Mouse (Mus musculus) liver, embryonic 16.5 days (tissue): ENCODE results near the gene Cp. TPM values are rescaled to one million over a fixed set of nuclear protein-coding genes. Genes with fewer than 3 reads are reported as not detected.

ENCODE experiments used
- ATAC-seq: fragments of 200-750 bp; cut with Nextera tagmentation; 2 replicates; pipeline ENCODE4 v1.8.0; 2017; ENCODE audit warnings: low read depth, mild to moderate bottlenecking, moderate number of reproducible peaks, moderate library complexity
- H3K27ac ChIP-seq: fragments of 300-500 bp; sonication (generic); 2 replicates; pipeline ENCODE4 v1.5.1; 2014; ENCODE audit warnings: mild to moderate bottlenecking, low read length
- H3K27me3 ChIP-seq: fragments of 300-500 bp; sonication (generic); 2 replicates; pipeline ENCODE4 v1.6.1; 2014; ENCODE audit warnings: low read depth, low read length, mixed read lengths; ENCODE audit not compliant: control insufficient read depth, insufficient read depth
- H3K36me3 ChIP-seq: fragments of 300-500 bp; sonication (generic); 2 replicates; pipeline ENCODE4 v1.6.1; 2014; ENCODE audit warnings: mild to moderate bottlenecking; ENCODE audit not compliant: control insufficient read depth, insufficient read depth
- H3K4me1 ChIP-seq: fragments of 300-500 bp; sonication (generic); 2 replicates; pipeline ENCODE4 v1.6.1; 2014; ENCODE audit warnings: low read depth, low read length, mixed read lengths; ENCODE audit not compliant: control insufficient read depth
- H3K4me2 ChIP-seq: fragments of 300-500 bp; sonication (generic); 2 replicates; pipeline ENCODE4 v1.6.1; 2014; ENCODE audit warnings: low read depth, low read length, mixed read lengths
- H3K4me3 ChIP-seq: fragments of 300-500 bp; sonication (generic); 2 replicates; pipeline ENCODE4 v1.5.1; 2014; ENCODE audit warnings: low read depth, mild to moderate bottlenecking, low read length
- H3K9ac ChIP-seq: fragments of 300-500 bp; sonication (generic); 2 replicates; pipeline ENCODE4 v1.6.1; 2014; ENCODE audit warnings: low read depth, low read length
- H3K9me3 ChIP-seq: fragments of 300-500 bp; sonication (generic); replicated peaks from 2 replicates; pipeline ENCODE4 v1.6.1; 2016; ENCODE audit warnings: low read length; ENCODE audit not compliant: control insufficient read depth
- WGBS: fragments of 180-500 bp; shearing (Covaris S2); extraction: QIAGEN DNeasy Blood & Tissue Kit; methylation state at CpG from one replicate; pipeline ENCODE4 v1.1.7; 2014; ENCODE audit not compliant: insufficient replicate concordance; 5-methylcytosine and 5-hydroxymethylcytosine counted together
- polyA plus RNA-seq: library from polyadenylated mRNA; unstranded; fragments of >200 nt; fragmentation: Nextera tagmentation; extraction: Ambion mirVana; gene quantifications from 2 replicates; pipeline ENCODE4 v1.2.1, GENCODE M21; 2015

Gene Cp
- polyA plus RNA-seq, 1 experiment from 2014 or later = 75.8 TPM

DNA sequence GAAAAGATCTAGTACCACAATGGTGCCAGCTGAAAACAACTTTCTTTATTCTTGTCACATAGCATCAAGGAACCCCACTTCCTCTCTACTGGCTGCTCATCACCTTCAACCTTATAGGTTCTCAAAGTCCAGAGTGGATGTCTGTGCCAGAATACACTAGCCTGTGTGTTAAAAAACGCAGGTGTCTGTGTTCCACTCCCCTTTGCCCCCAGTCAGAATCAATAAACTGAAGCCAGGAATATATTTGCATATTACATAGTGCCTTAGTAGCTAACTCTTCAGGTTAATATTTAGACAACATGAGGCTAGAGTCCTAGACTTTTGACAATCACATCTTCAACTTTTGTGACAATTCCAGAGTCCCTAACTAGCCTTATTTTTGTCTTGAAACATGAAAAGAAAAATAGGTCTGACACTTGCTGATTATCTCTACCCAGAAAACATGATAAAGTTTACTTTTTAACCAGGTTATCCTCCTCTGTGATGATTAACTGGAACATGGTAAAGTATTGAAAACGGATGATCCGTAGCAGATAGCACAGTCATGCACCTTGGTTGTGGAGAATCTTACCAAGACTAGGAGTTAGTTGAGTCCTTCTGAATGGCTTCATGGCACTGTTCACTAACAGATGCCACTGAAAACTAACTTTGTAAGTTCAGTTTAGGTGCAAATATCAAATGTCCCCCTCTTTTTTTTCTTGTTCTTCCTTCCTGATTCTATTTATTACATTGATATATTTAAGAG, 6.1 kb downstream of the Cp start:
- Histone ChIP-seq H3K4me3 (no peak overlapping the region), H3K4me1 (no peaks in the 10 kb centered on the region), H3K9ac (no peak overlapping the region), H3K27me3 (no peaks in the 10 kb centered on the region), H3K4me2 (no peak overlapping the region), H3K27ac (peak overlapping the region; percentile 74), H3K36me3 (no peaks in the 10 kb centered on the region), H3K9me3 (no peaks in the 10 kb centered on the region)
- ATAC-seq = peak; percentile 86
- WGBS = 46% methylated on average over 3 of the region's 3 CpGs

GRCm38 (mm10) chr3:19964625-19965188, 7.9 kb downstream of the Cp start:
- Histone ChIP-seq H3K27me3 (no peaks in the 10 kb centered on the region), H3K4me2 (no peak overlapping the region), H3K4me1 (no peaks in the 10 kb centered on the region), H3K9me3 (no peaks in the 10 kb centered on the region), H3K36me3 (no peaks in the 10 kb centered on the region), H3K4me3 (no peak overlapping the region), H3K27ac (no peak overlapping the region; the same call in 1 of the 2 replicates), H3K9ac (no peak overlapping the region)
- WGBS = 50% methylated on average over 2 of the region's 2 CpGs
- no peak for ATAC-seq

- WGBS = 59% methylated on average over 5 of the region's 5 CpGs
- Histone ChIP-seq H3K36me3 (no peaks in the 10 kb centered on the region), H3K4me3 (no peak overlapping the region), H3K27ac (no peak overlapping the region; the same call in 1 of the 2 replicates), H3K27me3 (no peaks in the 10 kb centered on the region), H3K9ac (no peak overlapping the region), H3K4me1 (no peaks in the 10 kb centered on the region), H3K9me3 (no peaks in the 10 kb centered on the region), H3K4me2 (no peak overlapping the region)
- ATAC-seq = peak; percentile 55
Measured at GRCm38 (mm10) chr3:19965239-19965638, 8.4 kb downstream of the Cp start.

DNA sequence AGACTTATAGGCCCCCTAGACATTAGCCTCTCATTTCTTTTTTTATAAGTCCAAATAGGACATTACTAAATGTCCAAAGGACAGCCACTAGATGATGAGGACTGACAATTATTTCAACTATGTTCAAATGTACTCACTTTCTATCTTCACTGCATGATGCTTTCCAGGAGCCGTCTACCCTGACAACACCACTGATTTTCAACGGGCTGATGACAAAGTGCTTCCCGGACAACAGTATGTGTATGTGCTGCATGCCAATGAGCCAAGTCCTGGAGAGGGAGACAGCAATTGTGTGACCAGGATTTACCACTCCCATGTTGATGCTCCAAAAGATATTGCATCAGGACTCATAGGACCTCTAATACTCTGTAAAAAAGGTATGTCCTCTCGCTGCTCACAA, 9.2 kb downstream of the Cp start:
- H3K9ac ChIP-seq = no peak overlapping the region
- no peak overlapping the region for H3K4me2 ChIP-seq
- 64% methylated on average over 4 of the region's 4 CpGs for WGBS
- H3K9me3 ChIP-seq = no peaks in the 10 kb centered on the region
- no peaks in the 10 kb centered on the region for H3K4me1 ChIP-seq
- H3K4me3 ChIP-seq = no peak overlapping the region
- H3K36me3 ChIP-seq = no peaks in the 10 kb centered on the region
- ATAC-seq = no peak
- no peak overlapping the region for H3K27ac ChIP-seq
- no peaks in the 10 kb centered on the region for H3K27me3 ChIP-seq

DNA sequence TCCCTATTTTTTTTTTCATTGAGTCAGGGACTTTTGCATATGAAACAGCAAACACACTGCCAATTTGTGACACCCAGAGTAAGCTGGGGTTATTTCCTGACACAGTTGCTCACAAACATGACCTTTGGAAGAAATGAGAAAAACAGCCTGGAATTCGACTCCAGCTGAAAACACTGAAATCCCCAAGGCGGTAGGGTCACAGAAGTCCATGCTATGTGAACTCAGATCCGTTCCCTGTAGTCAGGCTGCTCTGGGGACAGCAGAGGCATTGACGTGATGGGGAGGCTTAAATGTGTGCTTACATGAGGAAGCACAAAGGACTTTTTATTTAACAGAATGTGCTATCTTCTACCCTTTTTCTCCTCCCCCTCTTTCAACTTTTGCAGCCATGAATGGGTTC, 21.6 kb downstream of the Cp start:
- H3K4me1 ChIP-seq = no peaks in the 10 kb centered on the region
- no peak overlapping the region for H3K4me2 ChIP-seq
- peak; percentile 86 for ATAC-seq
- no peak overlapping the region for H3K9ac ChIP-seq
- 44% methylated on average over 4 of the region's 4 CpGs for WGBS
- no peaks in the 10 kb centered on the region for H3K27me3 ChIP-seq
- no peaks in the 10 kb centered on the region for H3K9me3 ChIP-seq
- H3K36me3 ChIP-seq = no peaks in the 10 kb centered on the region; the same call in 1 of the 2 replicates
- H3K4me3 ChIP-seq = no peak overlapping the region
- H3K27ac ChIP-seq = peak overlapping the region; percentile 62

GRCm38 (mm10) chr3:19981156-19981555, 24.3 kb downstream of the Cp start:
- Histone ChIP-seq H3K9me3 (no peaks in the 10 kb centered on the region), H3K4me3 (no peak overlapping the region), H3K9ac (no peak overlapping the region), H3K4me1 (no peaks in the 10 kb centered on the region), H3K4me2 (no peak overlapping the region), H3K27ac (no peak overlapping the region), H3K27me3 (no peaks in the 10 kb centered on the region), H3K36me3 (no peaks in the 10 kb centered on the region)
- 63% methylated on average over 2 of the region's 2 CpGs for WGBS
- no peak for ATAC-seq

DNA sequence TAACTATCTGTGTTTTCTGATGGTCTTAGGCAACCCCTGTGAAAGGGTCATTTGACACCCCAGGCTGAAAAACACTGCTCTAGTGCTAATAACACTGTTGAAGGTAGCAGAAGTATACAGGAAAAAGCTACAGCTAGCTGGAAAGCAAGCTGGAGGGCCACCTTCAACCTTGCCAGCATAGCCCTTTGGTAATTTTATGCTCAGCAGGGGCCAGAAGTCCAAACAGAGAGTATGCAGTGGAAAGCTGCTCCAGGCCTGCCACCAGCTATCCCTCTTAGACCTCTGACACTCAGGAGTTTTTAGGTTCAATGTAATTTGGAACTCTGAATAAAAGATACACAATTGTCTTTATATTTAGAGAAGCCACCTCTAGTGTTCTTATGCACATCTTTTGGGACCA, 26.0 kb downstream of the Cp start:
- H3K4me3 ChIP-seq = no peak overlapping the region
- no peaks in the 10 kb centered on the region for H3K9me3 ChIP-seq
- H3K36me3 ChIP-seq = no peaks in the 10 kb centered on the region
- no peak overlapping the region for H3K27ac ChIP-seq
- no peaks in the 10 kb centered on the region for H3K27me3 ChIP-seq
- no peak overlapping the region for H3K4me2 ChIP-seq
- no peak overlapping the region for H3K9ac ChIP-seq
- H3K4me1 ChIP-seq = no peaks in the 10 kb centered on the region
- no peak for ATAC-seq

GRCm38 (mm10) chr3:19986123-19986522, 29.3 kb downstream of the Cp start:
- 37% methylated on average over 3 of the region's 3 CpGs for WGBS
- H3K36me3 ChIP-seq = no peaks in the 10 kb centered on the region
- no peaks in the 10 kb centered on the region for H3K4me1 ChIP-seq
- H3K9ac ChIP-seq = no peak overlapping the region
- no peak overlapping the region for H3K4me3 ChIP-seq
- no peak for ATAC-seq
- H3K9me3 ChIP-seq = no peaks in the 10 kb centered on the region
- H3K4me2 ChIP-seq = no peak overlapping the region
- H3K27ac ChIP-seq = no peak overlapping the region
- no peaks in the 10 kb centered on the region for H3K27me3 ChIP-seq

DNA sequence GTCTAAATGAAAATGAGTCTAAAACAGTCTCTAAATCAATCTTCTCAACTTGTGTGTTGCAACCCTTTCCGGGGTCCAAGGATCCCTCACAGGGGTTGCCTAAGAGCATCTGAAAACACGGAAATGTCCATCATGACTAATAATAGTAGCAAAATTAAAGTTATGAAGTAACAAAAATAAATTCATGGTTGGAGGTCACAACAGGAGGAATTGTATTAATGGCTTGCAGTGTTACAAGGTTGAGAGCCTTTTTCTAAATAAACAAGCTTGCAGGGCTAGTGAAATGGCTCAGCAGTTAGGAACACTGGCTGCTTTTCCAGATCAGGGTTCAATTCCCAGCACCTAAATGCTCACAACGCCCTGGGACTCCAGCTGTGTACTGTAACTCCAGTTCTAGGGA, 33.2 kb downstream of the Cp start:
- no peak overlapping the region for H3K4me2 ChIP-seq
- no peaks in the 10 kb centered on the region for H3K9me3 ChIP-seq
- H3K4me1 ChIP-seq = no peaks in the 10 kb centered on the region
- no peaks in the 10 kb centered on the region for H3K36me3 ChIP-seq
- no peak overlapping the region for H3K9ac ChIP-seq
- 60% methylated on average over 3 of the region's 3 CpGs for WGBS
- no peak for ATAC-seq
- no peak overlapping the region for H3K4me3 ChIP-seq
- no peaks in the 10 kb centered on the region for H3K27me3 ChIP-seq
- H3K27ac ChIP-seq = no peak overlapping the region
